Mouse (Mus musculus) lung, embryonic 15.5 days (tissue): ENCODE measurements around the gene Pdpk1. TPM values are rescaled to one million over a fixed set of nuclear protein-coding genes. Genes with fewer than 3 reads are reported as not detected.
A peak's percentile ranks its signal among the peaks of the same experiment; 100 is the strongest.
"Not testable (repeated sequence)": the region's sequence is repeated elsewhere in the genome, so short reads cannot be mapped to it uniquely, and the experiment has no call there.

Experiments used
- ATAC-seq: fragments of 200-750 bp; cut with Nextera tagmentation; 2 replicates; pipeline ENCODE4 v1.8.0; 2017; ENCODE audit warnings: moderate number of reproducible peaks, borderline replicate concordance; ENCODE audit not compliant: low FRiP score, low TSS enrichment; ENCODE audit errors: extremely low read depth
- H3K27ac ChIP-seq: fragments of 300-500 bp; sonication (generic); 2 replicates; pipeline ENCODE4 v1.5.1; 2015; ENCODE audit warnings: moderate library complexity, mild to moderate bottlenecking, inconsistent platforms
- H3K27me3 ChIP-seq: fragments of 300-500 bp; sonication (generic); 2 replicates; pipeline ENCODE4 v1.6.1; 2015; ENCODE audit warnings: inconsistent platforms
- H3K36me3 ChIP-seq: fragments of 300-500 bp; sonication (generic); 2 replicates; pipeline ENCODE4 v1.6.1; 2015; ENCODE audit warnings: inconsistent platforms
- H3K4me1 ChIP-seq: fragments of 300-500 bp; sonication (generic); 2 replicates; pipeline ENCODE4 v1.6.1; 2015; ENCODE audit warnings: inconsistent platforms
- H3K4me2 ChIP-seq: fragments of 300-500 bp; sonication (generic); 2 replicates; pipeline ENCODE4 v1.6.1; 2015; ENCODE audit warnings: inconsistent platforms, mild to moderate bottlenecking, moderate library complexity
- H3K4me3 ChIP-seq: fragments of 300-500 bp; sonication (generic); 2 replicates; pipeline ENCODE4 v1.5.1; 2015; ENCODE audit warnings: mild to moderate bottlenecking, inconsistent platforms
- H3K9ac ChIP-seq: fragments of 300-500 bp; sonication (generic); 2 replicates; pipeline ENCODE4 v1.6.1; 2015; ENCODE audit warnings: inconsistent platforms
- H3K9me3 ChIP-seq: fragments of 300-500 bp; sonication (generic); 2 replicates; pipeline ENCODE4 v1.6.1; 2016; ENCODE audit warnings: inconsistent platforms
- WGBS: fragments of 180-500 bp; shearing (Covaris S2); methylation state at CpG from one replicate; pipeline ENCODE4 v1.1.7; 2015; 5-methylcytosine and 5-hydroxymethylcytosine counted together
- polyA plus RNA-seq: library from polyadenylated mRNA; unstranded; fragments of >200 nt; fragmentation: Nextera tagmentation; extraction: Ambion mirVana; gene quantifications from 2 replicates; pipeline ENCODE4 v1.2.1, GENCODE M21; 2015

Pdpk1 gene
- polyA plus RNA-seq, 1 experiment from 2014 or later: 34.5 TPM

DNA sequence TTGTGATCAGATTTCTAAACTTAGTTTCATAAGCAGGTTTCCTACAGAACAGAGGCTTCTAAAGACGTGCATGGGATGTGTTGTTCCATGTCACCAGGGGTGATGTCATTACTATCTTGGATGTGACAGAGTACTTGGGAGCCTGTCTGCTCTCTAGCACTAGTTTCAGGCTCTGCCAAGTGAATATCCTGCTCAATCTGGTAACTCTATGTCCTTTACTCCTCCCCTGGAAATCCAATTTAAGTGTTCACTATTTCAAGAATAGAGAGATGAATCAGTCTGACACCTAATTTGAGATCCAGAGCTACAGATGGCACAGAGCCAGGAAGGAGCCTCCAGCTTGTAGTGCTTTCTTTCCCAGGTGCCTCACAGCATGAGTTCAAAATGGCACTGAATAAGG, 41.8 kb downstream of the Pdpk1 start:
- H3K9me3 ChIP-seq: no peaks in the 10 kb centered on the region
- H3K27ac ChIP-seq: no peak overlapping the region
- no peaks in the 10 kb centered on the region for H3K4me1 ChIP-seq
- whole genome bisulfite sequencing: 63% methylated on average over 1 of the region's 1 CpGs
- H3K4me3 ChIP-seq: no peak overlapping the region
- no peak overlapping the region for H3K4me2 ChIP-seq
- no peaks in the 10 kb centered on the region for H3K27me3 ChIP-seq
- H3K36me3 ChIP-seq: peaks cover 10% of the 10 kb centered on the region
- ATAC-seq: no peak
- no peak overlapping the region for H3K9ac ChIP-seq

DNA sequence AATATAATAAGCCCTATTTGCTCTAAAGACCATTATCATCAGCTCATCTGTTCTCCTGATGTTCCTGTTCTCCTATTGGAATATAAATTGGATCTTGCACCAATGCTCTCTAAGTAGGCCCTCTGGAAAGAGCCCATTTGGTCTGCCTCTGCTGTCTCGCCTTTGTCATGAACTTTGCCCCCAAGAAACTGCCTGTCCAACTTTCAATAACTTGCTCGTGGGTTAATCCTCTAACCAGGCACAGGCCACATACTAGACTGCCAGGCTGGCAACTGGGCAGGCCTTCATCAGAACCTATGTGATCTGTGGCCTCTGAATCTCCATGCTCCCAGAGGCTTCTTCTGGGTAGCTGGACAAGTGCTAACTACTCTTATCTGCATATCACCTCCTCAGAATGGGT, 45.6 kb downstream of the Pdpk1 start:
- no peak for ATAC-seq
- no peak overlapping the region for H3K27ac ChIP-seq
- H3K4me1 ChIP-seq: no peaks in the 10 kb centered on the region
- 71% methylated on average over 2 of the region's 2 CpGs for WGBS
- H3K9me3 ChIP-seq: no peaks in the 10 kb centered on the region
- H3K4me3 ChIP-seq: no peak overlapping the region
- H3K27me3 ChIP-seq: no peaks in the 10 kb centered on the region
- peaks cover 25% of the 10 kb centered on the region for H3K36me3 ChIP-seq
- H3K4me2 ChIP-seq: no peak overlapping the region
- no peak overlapping the region for H3K9ac ChIP-seq

DNA sequence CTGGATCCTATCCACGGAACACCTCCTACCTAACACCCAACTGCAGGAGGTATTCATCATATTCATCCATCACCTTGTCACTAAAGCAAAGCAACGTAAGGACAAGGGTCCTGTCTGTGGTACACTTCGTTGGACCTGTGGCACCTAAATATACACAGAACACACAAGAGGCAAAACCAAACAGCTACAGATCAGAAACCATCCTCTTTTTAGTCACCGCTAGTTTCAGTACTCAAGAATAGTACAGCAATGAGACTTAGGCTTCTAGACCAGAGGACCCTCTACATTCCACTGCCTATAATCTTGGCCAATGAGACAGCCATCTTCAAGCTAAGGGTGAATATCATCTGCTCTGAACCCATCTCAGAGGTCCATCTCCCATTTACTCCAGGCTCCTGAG, 52.4 kb downstream of the Pdpk1 start:
- Histone ChIP-seq H3K27ac (no peak overlapping the region), H3K4me3 (no peak overlapping the region), H3K4me2 (no peak overlapping the region), H3K27me3 (no peaks in the 10 kb centered on the region), H3K9ac (no peak overlapping the region), H3K9me3 (no peaks in the 10 kb centered on the region), H3K4me1 (no peaks in the 10 kb centered on the region), H3K36me3 (peaks cover 37% of the 10 kb centered on the region)
- 84% methylated on average over 4 of the region's 4 CpGs for WGBS
- no peak for ATAC-seq

DNA sequence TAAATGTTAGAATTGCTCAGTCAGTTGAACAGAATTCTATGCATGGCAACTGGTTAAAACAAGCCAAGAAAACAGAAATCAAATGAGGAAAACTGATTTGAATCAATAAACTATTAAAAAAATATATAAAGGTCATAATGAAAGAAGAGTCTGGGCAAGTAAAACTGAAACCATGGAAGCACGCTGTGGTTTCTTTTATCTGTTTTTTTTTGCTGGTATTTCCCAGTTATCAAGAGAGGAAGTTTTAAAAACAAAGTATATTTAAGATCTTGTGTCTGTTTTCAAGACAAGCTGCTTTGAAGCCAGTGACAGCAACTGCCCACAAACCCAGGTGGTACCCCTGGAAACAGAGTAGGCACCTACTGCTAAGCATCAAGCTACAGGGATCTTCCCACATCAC, 60.1 kb downstream of the Pdpk1 start:
- Histone ChIP-seq H3K27ac (no peak overlapping the region), H3K4me3 (no peak overlapping the region), H3K4me1 (no peaks in the 10 kb centered on the region), H3K27me3 (no peaks in the 10 kb centered on the region), H3K9me3 (no peaks in the 10 kb centered on the region), H3K9ac (no peak overlapping the region), H3K36me3 (peaks cover 38% of the 10 kb centered on the region), H3K4me2 (no peak overlapping the region)
- ATAC-seq: no peak
- 96% methylated on average over 1 of the region's 1 CpGs for WGBS

DNA sequence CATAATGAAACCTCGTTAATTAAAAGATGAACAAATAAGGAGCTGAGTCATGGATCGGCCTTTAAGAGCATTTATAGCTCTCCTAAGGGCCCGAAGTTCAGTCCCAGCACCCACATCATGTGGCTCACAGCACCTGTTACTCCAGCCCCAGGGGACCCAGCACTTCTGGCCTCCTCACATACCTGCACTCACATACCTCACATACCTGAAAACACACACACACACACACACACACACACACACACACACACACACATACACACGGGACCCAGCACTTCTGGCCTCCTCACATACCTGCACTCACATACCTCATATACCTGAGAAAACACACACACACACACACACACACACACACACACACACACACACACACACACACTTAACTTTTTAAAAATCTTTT, 64.3 kb downstream of the Pdpk1 start:
- not testable (repeated sequence) for H3K9me3 ChIP-seq, H3K4me1 ChIP-seq, H3K27me3 ChIP-seq, H3K4me2 ChIP-seq, H3K4me3 ChIP-seq, ATAC-seq, H3K27ac ChIP-seq, H3K9ac ChIP-seq
- WGBS: 81% methylated on average over 4 of the region's 4 CpGs
- H3K36me3 ChIP-seq: peaks cover 40% of the 10 kb centered on the region

DNA sequence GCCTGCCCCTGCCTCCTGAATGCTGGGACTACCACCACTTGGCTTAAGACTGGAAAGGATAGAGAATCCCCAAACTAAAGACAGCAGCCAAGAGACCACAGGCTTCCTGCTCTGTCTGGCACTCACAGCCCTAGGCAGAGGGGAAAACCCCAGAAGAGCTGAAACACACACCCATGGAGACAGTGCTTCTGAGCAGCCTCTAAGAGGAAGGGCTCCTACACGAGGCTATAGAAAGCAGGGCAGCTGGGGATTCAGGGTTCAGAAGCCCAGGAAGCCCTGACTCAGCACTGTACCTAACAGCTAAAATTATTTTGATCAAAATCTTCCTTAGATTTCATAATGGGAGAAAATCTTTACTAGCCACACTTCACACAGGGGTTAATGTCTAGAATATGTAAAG, 66.1 kb downstream of the Pdpk1 start:
- Histone ChIP-seq H3K4me1 (no peaks in the 10 kb centered on the region), H3K4me2 (no peak overlapping the region), H3K9me3 (no peaks in the 10 kb centered on the region), H3K4me3 (no peak overlapping the region), H3K9ac (no peak overlapping the region), H3K36me3 (peaks cover 40% of the 10 kb centered on the region), H3K27ac (no peak overlapping the region), H3K27me3 (no peaks in the 10 kb centered on the region)
- WGBS: 33% methylated on average over 1 of the region's 1 CpGs
- no peak for ATAC-seq

DNA sequence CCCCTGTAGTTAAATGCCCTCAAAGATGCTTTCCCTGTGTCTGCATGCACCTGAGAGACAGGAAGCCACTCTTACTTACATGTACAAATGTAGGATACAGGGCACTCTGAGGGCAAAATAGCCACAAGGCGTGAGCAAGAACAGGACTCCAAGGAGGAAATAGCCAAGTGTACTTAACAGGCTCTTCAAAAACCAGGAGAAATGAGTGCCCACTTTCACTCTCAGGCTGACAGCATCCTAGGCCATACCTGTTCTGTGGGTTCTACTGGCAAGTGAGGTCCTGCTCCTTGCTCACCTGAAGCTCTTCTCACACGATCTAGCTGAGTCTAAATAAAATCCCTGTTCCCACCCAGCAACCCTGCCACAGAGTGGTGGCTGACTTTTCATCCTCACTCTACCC, 73.6 kb downstream of the Pdpk1 start:
- 79% methylated on average over 2 of the region's 2 CpGs for WGBS
- no peaks in the 10 kb centered on the region for H3K27me3 ChIP-seq
- no peak overlapping the region for H3K27ac ChIP-seq
- H3K4me1 ChIP-seq: peaks cover 1% of the 10 kb centered on the region
- no peak for ATAC-seq
- peaks cover 33% of the 10 kb centered on the region for H3K36me3 ChIP-seq
- H3K9ac ChIP-seq: no peak overlapping the region
- no peak overlapping the region for H3K4me2 ChIP-seq
- no peak overlapping the region for H3K4me3 ChIP-seq
- H3K9me3 ChIP-seq: no peaks in the 10 kb centered on the region

DNA sequence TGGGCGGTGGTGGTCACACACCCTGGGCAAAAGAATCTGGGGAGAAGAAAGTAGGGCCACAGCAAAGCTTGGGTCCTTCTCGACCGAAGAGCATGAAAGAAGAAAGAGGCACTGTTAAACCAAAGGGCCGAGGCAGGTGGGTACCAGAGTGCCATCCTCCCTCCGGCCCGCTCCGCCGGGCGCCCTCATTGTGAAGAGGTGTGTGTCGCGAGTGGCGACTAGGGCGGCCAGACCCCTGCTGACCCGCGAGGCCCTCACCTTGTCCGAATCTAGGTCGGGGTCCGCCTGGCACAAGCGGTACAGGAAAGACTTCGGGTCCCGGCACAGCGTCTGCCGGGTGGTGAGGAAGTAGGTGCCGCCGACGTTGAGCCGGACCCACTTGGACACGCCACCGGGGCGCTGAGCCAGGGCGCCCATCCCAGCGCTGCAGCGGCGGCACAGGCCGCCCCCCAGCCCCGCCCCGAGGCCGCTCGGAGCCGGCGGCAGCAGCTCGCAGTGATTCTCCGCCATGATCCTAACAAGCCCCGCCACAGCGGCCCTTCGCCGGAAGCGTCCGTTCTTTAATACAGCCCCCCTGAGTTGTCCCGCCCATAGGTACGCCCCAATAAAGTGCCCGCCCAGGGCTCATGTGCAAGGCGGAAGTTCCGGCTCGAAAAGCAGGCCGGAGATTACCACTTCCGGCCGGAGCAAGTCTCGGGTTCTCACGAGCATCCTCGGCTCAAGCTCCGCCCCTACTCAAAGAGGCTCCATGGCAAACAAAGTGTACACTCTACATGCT, 77.6 kb downstream of the Pdpk1 start, which contains the start of gene Kctd5:
Gene Kctd5, minus strand, starts transcription at position 567 of the 778 bp plus-strand sequence.
- Histone ChIP-seq H3K9me3 (no peaks in the 10 kb centered on the region), H3K27ac (peak within 1 kb of the TSS; percentile 88), H3K36me3 (peaks cover 6% of the 10 kb centered on the region; the same call in 1 of the 2 replicates), H3K4me1 (peaks cover 8% of the 10 kb centered on the region), H3K4me3 (peak within 1 kb of the TSS; percentile 97), H3K27me3 (no peaks in the 10 kb centered on the region), H3K4me2 (peak within 1 kb of the TSS; percentile 71), H3K9ac (peak within 1 kb of the TSS; percentile 97)
- under 1% methylated on average over 62 of the region's 62 CpGs for WGBS
- peak; percentile 98 for ATAC-seq

DNA sequence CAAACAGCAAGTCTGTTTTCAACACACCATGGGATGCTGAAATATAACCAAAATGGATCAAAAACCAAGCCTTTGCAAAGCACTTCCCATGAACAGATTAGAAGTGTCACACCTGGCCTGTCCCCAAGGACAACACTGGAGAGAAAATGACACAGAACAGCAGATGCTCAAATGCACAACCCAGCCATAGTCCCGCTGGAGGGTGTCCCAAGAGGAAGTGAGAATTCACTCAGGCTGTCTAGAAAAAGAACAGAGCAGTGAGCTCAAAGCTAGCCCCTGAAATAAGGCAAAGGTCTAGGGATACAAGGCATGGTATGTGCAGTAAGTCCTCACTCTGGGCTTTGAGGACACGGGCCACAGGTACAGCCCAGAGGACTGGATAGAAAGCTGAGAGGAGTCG, 81.2 kb downstream of the Pdpk1 start:
- Histone ChIP-seq H3K4me3 (no peak overlapping the region), H3K27me3 (no peaks in the 10 kb centered on the region), H3K36me3 (0 out of 2 replicates have a peak, but pooled peaks cover 5% of the 10 kb centered on the region), H3K9ac (no peak overlapping the region), H3K27ac (no peak overlapping the region), H3K4me2 (no peak overlapping the region), H3K4me1 (peaks cover 8% of the 10 kb centered on the region), H3K9me3 (no peaks in the 10 kb centered on the region)
- ATAC-seq: no peak
- WGBS: 74% methylated on average over 3 of the region's 3 CpGs

DNA sequence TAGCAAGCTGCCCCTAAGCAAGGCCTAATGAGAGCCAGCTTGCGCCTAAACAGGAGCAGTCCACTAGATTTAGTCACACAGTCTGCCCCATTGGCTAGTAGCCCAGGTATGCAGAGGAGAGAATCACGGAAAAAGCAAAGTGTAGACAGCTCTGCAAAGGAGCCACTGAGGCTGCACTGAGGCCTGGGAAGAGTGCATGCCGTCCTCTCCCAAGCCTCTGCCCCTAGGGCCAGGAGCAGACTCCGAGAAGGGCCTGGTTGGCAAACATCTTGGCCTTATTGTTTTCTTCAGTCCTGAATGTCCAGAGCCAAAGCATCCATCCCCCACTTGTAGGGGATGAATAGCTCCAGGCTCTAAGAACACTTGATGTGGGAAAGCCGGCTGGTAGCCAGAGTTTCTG, 82.5 kb downstream of the Pdpk1 start:
- H3K4me3 ChIP-seq: no peak overlapping the region
- no peak overlapping the region for H3K9ac ChIP-seq
- H3K4me1 ChIP-seq: peaks cover 8% of the 10 kb centered on the region
- H3K36me3 ChIP-seq: 0 out of 2 replicates have a peak, but pooled peaks cover 5% of the 10 kb centered on the region
- no peaks in the 10 kb centered on the region for H3K9me3 ChIP-seq
- no peaks in the 10 kb centered on the region for H3K27me3 ChIP-seq
- WGBS: 82% methylated on average over 5 of the region's 5 CpGs
- H3K27ac ChIP-seq: no peak overlapping the region
- ATAC-seq: no peak
- no peak overlapping the region for H3K4me2 ChIP-seq

DNA sequence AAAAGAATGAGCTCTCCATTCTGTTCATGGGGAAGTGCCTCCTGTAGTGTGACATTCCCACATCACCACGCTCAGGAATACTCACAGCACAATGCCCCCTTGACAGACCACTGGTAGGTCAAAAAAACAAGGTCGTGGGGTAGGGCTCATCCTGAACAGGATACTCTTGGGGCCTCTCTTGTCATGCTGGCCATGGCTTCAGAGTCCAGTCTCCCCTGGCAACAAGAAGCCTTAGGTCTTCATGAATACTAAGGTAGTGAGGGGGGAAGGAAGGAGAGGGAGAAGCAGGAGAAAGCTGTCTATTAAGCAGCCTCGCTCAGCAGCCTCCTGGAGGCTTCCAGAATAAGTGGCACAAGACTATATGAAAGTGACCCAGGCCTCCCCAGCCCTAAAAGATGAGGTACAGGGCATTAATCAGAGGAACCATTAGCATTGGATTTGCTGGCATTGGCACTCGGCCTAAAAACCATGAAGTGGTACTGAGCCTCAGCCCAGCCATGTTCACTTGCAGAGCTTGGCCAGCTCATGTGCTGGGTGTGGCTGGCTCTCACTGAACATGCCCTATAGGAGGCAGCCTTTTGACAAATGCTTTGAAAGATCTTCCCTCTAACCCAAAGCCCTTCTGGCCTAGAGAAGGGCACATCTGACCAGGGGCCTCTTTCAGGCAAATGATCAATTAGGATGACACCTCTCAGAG, 88.1 kb downstream of the Pdpk1 start:
- 80% methylated on average over 4 of the region's 4 CpGs for WGBS
- no peak overlapping the region for H3K4me3 ChIP-seq
- ATAC-seq: no peak
- no peak overlapping the region for H3K4me2 ChIP-seq
- H3K36me3 ChIP-seq: peaks cover 32% of the 10 kb centered on the region
- H3K27ac ChIP-seq: no peak overlapping the region
- no peak overlapping the region for H3K9ac ChIP-seq
- no peaks in the 10 kb centered on the region for H3K4me1 ChIP-seq
- no peaks in the 10 kb centered on the region for H3K27me3 ChIP-seq
- no peaks in the 10 kb centered on the region for H3K9me3 ChIP-seq

DNA sequence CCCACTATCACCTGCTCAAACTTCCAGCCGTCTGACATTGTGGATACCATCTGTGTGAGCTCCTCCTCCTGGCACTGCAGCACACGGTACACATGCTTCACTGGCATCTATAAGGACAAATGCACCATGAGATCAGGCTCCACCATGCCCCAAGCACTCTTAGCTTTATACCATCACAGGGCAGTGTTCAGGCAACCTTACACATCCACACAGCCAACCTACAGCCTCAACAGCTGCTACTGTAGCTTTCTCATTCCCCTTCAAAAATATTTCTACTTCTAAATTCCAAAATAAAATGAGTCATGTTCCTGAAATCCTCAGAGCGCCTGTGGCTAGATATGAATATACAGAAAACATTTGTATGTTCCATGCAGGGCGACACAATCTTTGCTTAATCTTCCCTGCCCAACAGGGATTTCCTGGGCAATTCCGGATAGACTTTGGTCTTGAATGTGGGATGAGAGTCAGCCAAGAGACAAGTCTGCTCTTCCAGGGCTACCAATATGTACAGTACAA, 92.9 kb downstream of the Pdpk1 start:
- no peaks in the 10 kb centered on the region for H3K4me1 ChIP-seq
- no peak overlapping the region for H3K9ac ChIP-seq
- peaks cover 72% of the 10 kb centered on the region for H3K36me3 ChIP-seq
- H3K4me2 ChIP-seq: no peak overlapping the region
- no peaks in the 10 kb centered on the region for H3K9me3 ChIP-seq
- H3K27me3 ChIP-seq: no peaks in the 10 kb centered on the region
- 83% methylated on average over 5 of the region's 5 CpGs for WGBS
- H3K4me3 ChIP-seq: no peak overlapping the region
- H3K27ac ChIP-seq: no peak overlapping the region
- no peak for ATAC-seq
